Mouse (Mus musculus) telencephalon, adult 2 months (tissue): ENCODE results near the gene Surf2.

Experiments
- DNase-seq: peaks from one replicate; pipeline ENCODE4 v3.0.0-alpha.2; 2011; ENCODE audit warnings: low read depth, low spot score

Surf2 gene

GRCm38 (mm10) chr2:26960756-26961155, 44.6 kb downstream of the Surf2 start:
- DNase-seq = no peak

- DNase-seq = peak; percentile 98
These were observed 48.0 kb downstream of the Surf2 start, which contains the start of gene Rexo4 for GRCm38 (mm10) chr2:26963923-26964723. TSS of gene Rexo4 (minus strand) at chr2:26964386.

GRCm38 (mm10) chr2:26964724-26965370, 48.7 kb downstream of the Surf2 start:
- DNase-seq = no peak

- DNase-seq = no peak
These were observed 51.1 kb downstream of the Surf2 start for GRCm38 (mm10) chr2:26967262-26967661.
